Mouse (Mus musculus) regulatory T cell (primary cell): ENCODE measurements at regions not wholly inside any gene's neighbourhood (a gene's known extent, or its start where the extent isn't known, plus 50 kb on each side); places are given as distances from the start of the nearest gene placed in this dataset.

Experiments used
- in situ Hi-C: fragments of 300-600 bp; cut with MboI, MseI; formaldehyde crosslinking; loops from one replicate; pipeline ENCODE4 v1.15.1; 2025; ENCODE audit warnings: high pct_unique_total_duplicates

GRCm38 (mm10) chr8:92008616-92009610, 207.0 kb upstream of the Irx3 start:
- in situ Hi-C loops = no loop called here

- in situ Hi-C loops = no loop called here
Observed at GRCm38 (mm10) chr8:92005091-92005490, 203.2 kb upstream of the Irx3 start.

GRCm38 (mm10) chr8:92004532-92004931, 202.7 kb upstream of the Irx3 start:
- in situ Hi-C loops = no loop called here

- in situ Hi-C loops = no loop called here
Observed at GRCm38 (mm10) chr8:92000368-92000767, 198.5 kb upstream of the Irx3 start.

- in situ Hi-C loops = no loop called here
Observed at GRCm38 (mm10) chr8:91999661-92000060, 197.8 kb upstream of the Irx3 start.

- in situ Hi-C loops = no loop called here
Observed at GRCm38 (mm10) chr8:91999189-91999588, 197.3 kb upstream of the Irx3 start.

- in situ Hi-C loops = no loop called here
Observed at GRCm38 (mm10) chr8:91997892-91998189, 196.0 kb upstream of the Irx3 start.

GRCm38 (mm10) chr8:91997023-91997891, 195.4 kb upstream of the Irx3 start:
- in situ Hi-C loops = no loop called here

- in situ Hi-C loops = no loop called here
Observed at GRCm38 (mm10) chr8:91996305-91997022, 194.6 kb upstream of the Irx3 start.

GRCm38 (mm10) chr8:91995407-91996144, 193.7 kb upstream of the Irx3 start:
- in situ Hi-C loops = no loop called here

GRCm38 (mm10) chr8:91991542-91992452, 189.9 kb upstream of the Irx3 start:
- in situ Hi-C loops = no loop called here

- in situ Hi-C loops = no loop called here
Observed at GRCm38 (mm10) chr8:91990952-91991351, 189.1 kb upstream of the Irx3 start.

GRCm38 (mm10) chr8:91990048-91990447, 188.2 kb upstream of the Irx3 start:
- in situ Hi-C loops = no loop called here

GRCm38 (mm10) chr8:91988866-91989633, 187.2 kb upstream of the Irx3 start:
- in situ Hi-C loops = no loop called here

GRCm38 (mm10) chr8:91987854-91988253, 186.0 kb upstream of the Irx3 start:
- in situ Hi-C loops = no loop called here

- in situ Hi-C loops = no loop called here
Observed at GRCm38 (mm10) chr8:91983171-91983570, 181.3 kb upstream of the Irx3 start.

GRCm38 (mm10) chr8:91976900-91977585, 175.2 kb upstream of the Irx3 start:
- in situ Hi-C loops = no loop called here

- in situ Hi-C loops = no loop called here
Observed at GRCm38 (mm10) chr8:91975460-91975859, 173.6 kb upstream of the Irx3 start.

GRCm38 (mm10) chr8:91974636-91975035, 172.8 kb upstream of the Irx3 start:
- in situ Hi-C loops = no loop called here
